Mouse (Mus musculus) small intestine, adult 2 months (tissue): ENCODE measurements around the gene Gtf2a1l.

Source experiments
- CTCF ChIP-seq: fragments of 200-500 bp; IDR thresholded peaks from 2 replicates; pipeline ENCODE4 v1.5.1; 2012; ENCODE audit warnings: low read depth, mild to moderate bottlenecking, control low read depth, inconsistent platforms, low read length, moderate library complexity, mixed read lengths; ENCODE audit not compliant: insufficient replicate concordance, insufficient read length; ENCODE audit errors: extremely low read depth
- POLR2A ChIP-seq: fragments of 200-500 bp; IDR thresholded peaks from 2 replicates; pipeline ENCODE4 v1.6.1; 2012; ENCODE audit warnings: low read depth, mild to moderate bottlenecking, control low read depth, inconsistent platforms, low read length, moderate library complexity

DNA sequence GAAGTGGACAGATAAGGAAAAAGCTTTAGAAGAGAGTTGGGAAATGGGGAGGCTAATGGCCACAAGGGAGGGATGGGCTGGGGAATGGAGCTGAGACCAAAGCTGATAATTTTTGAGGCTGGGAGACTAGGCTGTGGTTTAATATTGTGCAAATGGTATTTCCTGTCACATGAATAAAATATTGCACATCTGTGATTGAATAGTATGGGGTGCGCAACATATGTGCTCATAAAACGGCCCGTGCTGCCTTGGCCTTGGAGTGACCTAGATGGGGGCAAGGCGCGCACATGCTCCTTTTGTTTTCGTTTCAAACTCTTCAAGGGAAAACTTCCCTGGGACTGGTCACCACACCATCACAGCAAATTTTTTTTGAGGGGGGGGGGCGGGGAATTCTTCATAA lies 42.5 kb upstream of the Gtf2a1l start:
- TF ChIP-seq CTCF (no peak), POLR2A (no peak)
